ENCODE assay signal across 9 mouse cellular contexts in genomic region chr4:109116494-109116893, GRCm38 (mm10).
DNase-seq lines count a peak whose midpoint lies in the region; ATAC-seq and TF ChIP-seq lines count a peak whose summit lies in the region.
"Had no signal": no experiment of that assay in that cellular context is flagged by ENCODE, and none has a peak within 500 bp of the region (broad histone marks: within the 10 kb centered on the region; RNA-seq: fewer than 3 reads in every experiment).

No protein-coding gene starts in this region.

- peak in 1 of 2 experiments; percentile 33 for DNase-seq in spleen, adult 2 months (ENCODE audit: low read depth in 1 of 2, low spot score in 2 of 2)
- DNase-seq in spleen, postnatal 14 days (ENCODE audit: low spot score in 2 of 2): no peak
- no peak for DNase-seq in kidney, postnatal 0 days (ENCODE audit: low spot score)
- no peak for DNase-seq in embryo, embryonic 10 days (ENCODE audit: low spot score)
- no peak for DNase-seq in frontal cortex, postnatal 25 days (ENCODE audit: low spot score in 2 of 2)

- peaks cover 17% of the 10 kb centered on the region for H3K4me1 ChIP-seq in spleen, adult 2 months (ENCODE audit: control insufficient read depth, insufficient read depth, insufficient read length)
- peaks cover 28% of the 10 kb centered on the region for H3K4me1 ChIP-seq in erythroblast, embryonic 14.5 days (ENCODE audit: control insufficient read depth)
- H3K4me1 ChIP-seq in kidney, postnatal 0 days (replicated peaks; ENCODE audit: insufficient read depth, low read length): 0 out of 2 replicates have a peak, but pooled peaks cover 8% of the 10 kb centered on the region
- peaks cover 13% of the 10 kb centered on the region for H3K4me1 ChIP-seq in forebrain, embryonic 12.5 days

- WGBS in spleen, adult 2 months: 34% methylated on average over 3 of the region's 3 CpGs
- WGBS in kidney, postnatal 0 days: 70% methylated on average over 3 of the region's 3 CpGs
- 69% methylated on average over 3 of the region's 3 CpGs for WGBS in forebrain, embryonic 12.5 days

- no peak overlapping the region for H3K27ac ChIP-seq in spleen, adult 2 months (ENCODE audit: insufficient read depth, low read length)
- H3K27ac ChIP-seq in kidney, postnatal 0 days: no peak overlapping the region
- H3K27ac ChIP-seq in forebrain, embryonic 12.5 days: no peak overlapping the region
- H3K27ac ChIP-seq: neural tube, embryonic 13.5 days had no signal

- TF ChIP-seq CTCF in spleen, adult 2 months (IDR thresholded peaks at IDR 0.05; ENCODE audit: extremely low read depth, insufficient read depth, insufficient read length, insufficient replicate concordance): no peak
- no peak for TF ChIP-seq CTCF in kidney, postnatal 0 days (IDR thresholded peaks at IDR 0.05; ENCODE audit: low read depth)

- H3K27me3 ChIP-seq in spleen, adult 2 months (ENCODE audit: control insufficient read depth, insufficient read depth, low read length): no peaks in the 10 kb centered on the region
- H3K27me3 ChIP-seq in erythroblast, embryonic 14.5 days (ENCODE audit: control insufficient read depth): no peaks in the 10 kb centered on the region
- H3K27me3 ChIP-seq in kidney, postnatal 0 days (ENCODE audit: insufficient read depth, low read length): no peaks in the 10 kb centered on the region
- H3K27me3 ChIP-seq in forebrain, embryonic 12.5 days: no peaks in the 10 kb centered on the region
- H3K27me3 ChIP-seq: neural tube, embryonic 13.5 days had no signal

- no peak for TF ChIP-seq POLR2A in spleen, adult 2 months (IDR thresholded peaks at IDR 0.05; ENCODE audit: low read depth, low read length)

- H3K4me3 ChIP-seq in spleen, adult 2 months (ENCODE audit: extremely low read depth, insufficient read depth, insufficient read length): peak overlapping the region; percentile 4; the same call in 1 of the 2 replicates
- H3K4me3 ChIP-seq in erythroblast, embryonic 14.5 days (replicated peaks): peak overlapping the region; percentile 83
- H3K4me3 ChIP-seq in kidney, postnatal 0 days (replicated peaks; ENCODE audit: low read depth, low read length): no peak overlapping the region
- no peak overlapping the region for H3K4me3 ChIP-seq in forebrain, embryonic 12.5 days (replicated peaks)

- H3K9ac ChIP-seq in kidney, postnatal 0 days (ENCODE audit: low read depth, low read length): 0 out of 2 replicates have a peak overlapping the region, but pooled peaks have one; percentile 18
- no peak overlapping the region for H3K9ac ChIP-seq in forebrain, embryonic 12.5 days
- H3K9ac ChIP-seq: neural tube, embryonic 13.5 days had no signal

- H3K36me3 ChIP-seq in spleen, adult 2 months (ENCODE audit: control insufficient read depth, insufficient read depth, low read length): no peaks in the 10 kb centered on the region
- no peaks in the 10 kb centered on the region for H3K36me3 ChIP-seq in erythroblast, embryonic 14.5 days (ENCODE audit: control insufficient read depth)
- no peaks in the 10 kb centered on the region for H3K36me3 ChIP-seq in kidney, postnatal 0 days (ENCODE audit: insufficient read depth, low read length)
- no peaks in the 10 kb centered on the region for H3K36me3 ChIP-seq in forebrain, embryonic 12.5 days (replicated peaks)
- H3K36me3 ChIP-seq: neural tube, embryonic 13.5 days had no signal

- ATAC-seq in kidney, postnatal 0 days (replicated peaks; ENCODE audit: low FRiP score, low read depth): no peak
- peak; percentile 54 for ATAC-seq in megakaryocyte, adult 5-6 weeks (ENCODE audit: poor library complexity, severe bottlenecking)
- no peak for ATAC-seq in forebrain, embryonic 12.5 days (ENCODE audit: low FRiP score)

- H3K4me2 ChIP-seq in kidney, postnatal 0 days (ENCODE audit: low read length): peak overlapping the region; percentile 65
- no peak overlapping the region for H3K4me2 ChIP-seq in forebrain, embryonic 12.5 days

- H3K9me3 ChIP-seq in erythroblast, embryonic 14.5 days (ENCODE audit: control insufficient read depth, low read length): no peaks in the 10 kb centered on the region
- H3K9me3 ChIP-seq in kidney, postnatal 0 days (replicated peaks; ENCODE audit: low read length): no peaks in the 10 kb centered on the region
- no peaks in the 10 kb centered on the region for H3K9me3 ChIP-seq in forebrain, embryonic 12.5 days
- H3K9me3 ChIP-seq: neural tube, embryonic 13.5 days had no signal

Comparison
In these comparisons a context has a peak if more than half of its experiments do, and no peak if none do; other contexts are left out.
1. H3K4me3 ChIP-seq: peak in spleen, adult 2 months (single experiment) and erythroblast, embryonic 14.5 days (single experiment); none in kidney, postnatal 0 days (single experiment) and forebrain, embryonic 12.5 days (single experiment).